Mouse (Mus musculus) induced T-regulatory cell, adult 2 months (primary cell): ENCODE results near the gene Syngr1.
"Not testable (repeated sequence)": the region's sequence is repeated elsewhere in the genome, so short reads cannot be mapped to it uniquely, and the experiment has no call there.

ENCODE experiments used
- DNase-seq: peaks from one replicate; pipeline ENCODE4 v3.0.0-alpha.2; 2012; ENCODE audit warnings: low read depth

Syngr1 gene

DNA sequence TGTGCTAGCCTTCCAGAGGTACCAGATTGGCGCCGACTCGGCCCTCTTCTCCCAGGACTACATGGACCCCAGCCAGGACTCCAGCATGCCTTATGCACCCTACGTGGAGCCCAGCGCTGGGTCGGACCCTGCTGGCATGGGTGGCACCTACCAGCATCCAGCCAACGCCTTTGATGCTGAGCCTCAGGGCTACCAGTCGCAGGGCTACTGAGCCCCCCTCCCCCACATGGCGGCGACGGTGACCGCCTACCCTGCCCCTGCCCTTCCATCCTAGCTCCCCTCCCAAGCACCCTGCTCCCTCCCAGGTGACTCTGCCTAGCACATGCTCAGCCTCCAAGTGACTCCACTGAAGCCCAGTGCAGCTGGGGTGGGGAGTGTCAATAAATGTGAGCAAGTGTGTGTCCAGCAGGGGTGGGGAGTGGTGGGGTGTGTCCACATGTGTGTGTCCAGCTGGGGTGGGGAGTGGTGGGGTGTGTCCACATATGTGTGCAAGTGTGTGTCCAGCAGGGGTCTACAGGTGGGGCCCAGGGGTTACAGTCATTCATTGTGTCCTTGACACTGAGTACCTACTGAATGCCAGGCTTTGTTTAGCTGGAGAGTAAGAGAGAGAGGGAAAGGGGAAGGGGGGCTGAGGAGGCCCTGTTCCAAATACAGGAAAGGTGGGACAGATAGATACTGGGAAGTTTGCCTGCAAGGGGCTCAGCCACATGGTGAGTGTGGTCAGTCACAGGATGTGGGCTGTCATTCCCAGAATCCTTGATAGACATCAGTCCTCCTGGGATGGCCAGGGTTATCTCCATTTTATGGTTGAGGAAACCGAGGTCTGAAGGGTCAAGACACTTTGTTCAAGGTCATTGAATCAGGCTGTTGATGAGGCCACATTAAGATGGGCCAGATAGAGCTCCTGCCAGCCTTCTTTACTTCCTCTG lies 25.0 kb downstream of the Syngr1 start:
- no peak for DNase-seq

DNA sequence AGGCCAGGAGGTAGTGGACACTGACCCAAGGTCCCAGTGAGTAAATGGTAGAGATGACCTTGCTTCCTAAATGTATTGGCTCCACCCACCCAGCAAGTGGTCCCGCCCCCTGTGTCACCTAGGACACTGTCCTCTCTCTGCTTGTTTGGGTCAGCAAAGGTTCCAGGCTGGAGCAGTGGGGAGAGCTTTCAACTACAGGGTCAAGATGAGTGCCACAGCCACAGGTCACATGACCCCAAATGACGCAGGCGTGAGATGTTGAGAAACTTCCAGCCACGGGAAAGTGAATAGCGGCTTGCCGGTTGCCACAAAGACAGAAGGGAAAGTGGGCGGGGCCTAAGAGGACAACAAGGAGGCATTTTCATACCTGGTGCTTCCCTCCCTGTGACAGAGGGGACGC lies 26.0 kb downstream of the Syngr1 start:
- no peak for DNase-seq

DNA sequence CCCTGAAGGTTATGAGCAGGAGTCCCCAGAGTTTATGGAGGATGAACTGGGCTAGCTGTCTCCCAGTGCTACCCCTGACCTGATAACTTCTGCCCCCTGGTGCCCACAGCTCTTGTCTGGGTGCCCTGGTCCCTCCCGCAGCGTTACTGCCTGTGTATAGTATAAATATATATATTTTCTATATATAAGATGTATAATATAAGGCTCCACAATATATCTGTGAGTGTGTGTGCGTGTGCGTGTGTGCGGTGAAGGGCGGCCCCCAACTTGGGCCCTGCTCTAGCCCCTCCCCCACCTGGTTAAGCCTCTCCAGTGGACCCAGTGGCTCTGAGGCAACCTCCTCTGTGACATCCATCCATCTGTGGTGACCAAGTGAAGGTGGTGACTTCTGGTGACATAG lies 27.9 kb downstream of the Syngr1 start:
- no peak for DNase-seq

DNA sequence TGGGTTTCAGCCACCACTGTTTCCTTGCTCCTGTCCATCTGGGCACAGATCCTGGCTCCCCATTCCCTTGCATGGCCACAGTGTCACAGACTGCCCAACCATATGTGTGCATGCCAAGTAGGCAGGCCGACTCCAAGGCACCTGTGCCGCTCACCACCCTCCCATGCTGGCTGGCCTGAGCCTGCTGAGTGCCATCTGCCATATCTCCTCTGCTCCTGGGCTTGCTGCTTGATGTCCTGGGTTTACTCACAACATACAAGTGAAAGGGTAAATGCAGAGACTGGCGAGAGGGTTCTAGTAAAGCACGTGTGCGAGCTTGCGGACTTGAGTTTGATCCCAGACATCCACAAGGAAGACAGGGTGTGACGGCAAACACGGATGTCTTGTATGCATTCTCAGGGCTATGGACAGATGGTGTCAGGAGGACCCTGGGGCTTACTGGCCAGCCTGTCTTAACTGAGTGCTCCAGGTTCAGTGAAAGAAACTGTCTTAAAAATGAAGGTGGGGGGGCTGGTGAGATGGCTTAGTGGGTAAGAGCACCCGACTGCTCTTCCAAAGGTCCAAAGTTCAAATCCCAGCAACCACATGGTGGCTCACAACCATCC lies 30.7 kb downstream of the Syngr1 start:
- no peak for DNase-seq

DNA sequence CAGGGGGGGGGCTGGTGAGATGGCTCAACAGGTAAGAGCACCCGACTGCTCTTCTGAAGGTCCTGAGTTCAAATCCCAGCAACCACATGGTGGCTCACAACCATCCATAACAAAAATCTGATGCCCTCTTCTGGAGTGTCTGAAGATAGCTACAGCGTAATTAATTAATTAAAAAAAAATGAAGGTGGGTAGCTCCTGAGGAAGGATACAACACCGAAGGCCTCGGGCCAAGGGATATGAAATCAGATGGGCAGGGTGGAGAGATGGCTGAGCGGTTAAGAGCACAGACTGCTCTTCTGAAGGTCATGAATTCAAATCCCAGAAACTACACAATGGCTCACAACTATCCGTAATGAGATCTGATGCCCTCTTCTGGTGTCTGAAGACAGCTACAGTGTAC lies 31.3 kb downstream of the Syngr1 start:
- not testable (repeated sequence) for DNase-seq

DNA sequence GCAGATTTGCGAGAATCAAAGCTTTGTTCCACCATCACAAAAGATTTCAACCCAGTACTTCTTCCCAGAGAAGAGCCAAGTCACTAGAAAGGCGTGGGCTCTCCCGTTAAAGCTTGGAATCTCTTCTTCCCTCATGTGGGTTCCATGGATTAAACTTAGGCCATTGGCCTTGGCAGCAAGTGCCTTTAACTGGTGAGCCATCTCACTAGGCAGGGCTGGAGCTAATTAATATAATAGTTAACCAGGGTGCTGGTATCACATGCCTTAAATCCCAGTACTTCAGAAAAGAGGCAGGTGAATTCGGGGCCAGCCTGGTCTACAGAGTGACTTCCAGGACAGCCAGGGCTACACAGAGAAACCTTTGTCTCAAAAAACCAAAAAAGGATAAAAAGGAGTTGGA lies 33.5 kb downstream of the Syngr1 start:
- no peak for DNase-seq

DNA sequence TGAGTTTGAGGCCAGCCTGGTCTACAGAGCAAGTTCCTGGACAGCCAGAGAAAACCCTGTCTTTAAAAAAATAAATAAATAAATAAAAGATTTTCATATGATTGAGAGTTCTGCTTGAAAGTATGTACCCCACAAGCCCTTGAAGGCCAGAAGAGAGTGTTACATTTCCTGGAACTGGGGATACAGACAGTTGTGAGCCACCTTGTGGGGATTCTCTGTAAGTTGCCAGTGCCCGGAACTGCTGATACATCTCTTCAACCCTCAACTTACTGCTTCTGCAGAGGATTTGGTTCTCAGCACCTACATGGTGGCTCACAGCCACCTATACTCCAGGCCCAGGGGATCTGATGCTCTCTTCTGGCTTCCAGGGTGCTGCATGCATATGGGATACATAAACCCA lies 36.1 kb downstream of the Syngr1 start:
- DNase-seq = peak; percentile 58

DNA sequence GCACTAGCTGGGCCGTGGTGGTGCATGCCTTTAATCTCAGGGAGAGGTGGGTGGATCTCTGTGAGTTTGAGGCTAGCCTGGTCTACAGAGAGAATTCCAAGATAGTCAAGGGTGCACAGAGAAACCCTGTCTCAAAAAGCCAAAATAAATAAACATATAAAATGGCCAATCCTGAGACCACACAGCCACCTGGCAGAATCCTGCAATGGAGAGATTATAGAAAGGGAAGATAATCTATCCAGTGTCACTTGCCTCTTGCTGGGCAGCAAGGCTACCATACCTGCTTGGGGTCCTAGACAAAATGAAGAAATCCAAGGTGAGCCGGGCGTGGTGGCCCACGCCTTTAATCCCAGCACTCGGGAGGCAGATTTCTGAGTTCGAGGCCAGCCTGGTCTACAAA lies 38.8 kb downstream of the Syngr1 start:
- no peak for DNase-seq

DNA sequence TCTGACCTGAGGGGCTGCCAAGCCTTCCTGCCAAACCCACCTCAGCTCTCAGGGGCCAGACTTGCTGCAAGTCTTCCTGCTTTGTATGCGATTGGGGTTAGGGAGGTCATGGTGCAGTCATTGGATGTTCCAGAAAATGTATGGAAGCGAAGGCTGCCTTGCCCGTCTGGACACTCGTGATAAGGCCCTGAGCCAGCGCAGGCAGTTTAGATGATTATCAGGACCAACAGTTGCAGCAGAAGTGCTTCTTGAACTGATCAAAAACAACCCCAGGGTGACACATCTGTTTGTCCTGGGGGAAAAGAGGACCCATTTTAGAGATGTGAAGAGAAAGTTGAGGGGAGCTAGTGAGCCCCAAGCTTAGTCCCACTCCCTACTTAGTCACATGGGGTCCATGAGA lies 39.6 kb downstream of the Syngr1 start:
- no peak for DNase-seq

DNA sequence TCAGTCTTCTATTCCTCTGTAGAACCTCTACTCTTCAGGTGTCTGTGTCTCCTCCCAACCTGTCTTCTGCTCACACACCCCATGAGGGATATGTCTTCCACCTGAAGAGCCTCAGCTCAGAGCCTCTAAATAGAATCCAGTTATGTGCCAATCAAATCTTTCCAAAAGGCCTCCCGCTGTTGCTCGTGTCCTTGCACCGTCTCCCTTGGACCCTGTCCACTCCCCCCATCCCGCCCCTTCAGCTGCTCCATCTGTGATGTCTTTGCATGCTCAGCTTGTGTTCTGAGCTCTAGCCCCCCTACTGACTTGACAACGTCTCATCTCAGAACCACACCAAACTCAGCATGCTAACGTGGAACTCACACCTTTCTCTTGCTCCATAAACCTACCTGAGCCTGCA lies 40.3 kb downstream of the Syngr1 start:
- no peak for DNase-seq

DNA sequence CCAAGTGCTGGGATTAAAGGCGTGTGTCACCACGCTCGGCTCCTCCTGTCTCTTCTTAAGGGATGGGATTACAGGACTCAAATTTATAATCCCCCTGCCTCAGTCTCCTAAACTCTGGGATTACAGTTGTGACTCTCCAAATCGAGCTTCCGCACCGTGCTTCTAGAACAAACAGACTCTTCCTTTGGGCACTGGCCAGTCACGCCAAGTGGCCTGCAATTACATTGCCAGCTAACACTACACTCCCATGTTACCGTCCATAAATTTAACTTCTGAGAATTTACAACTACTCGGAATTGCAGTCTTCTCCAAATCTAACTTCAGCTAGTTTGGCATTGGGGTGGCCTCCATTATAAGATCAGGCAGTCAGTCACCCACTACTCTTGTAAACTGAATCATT lies 41.3 kb downstream of the Syngr1 start:
- no peak for DNase-seq

DNA sequence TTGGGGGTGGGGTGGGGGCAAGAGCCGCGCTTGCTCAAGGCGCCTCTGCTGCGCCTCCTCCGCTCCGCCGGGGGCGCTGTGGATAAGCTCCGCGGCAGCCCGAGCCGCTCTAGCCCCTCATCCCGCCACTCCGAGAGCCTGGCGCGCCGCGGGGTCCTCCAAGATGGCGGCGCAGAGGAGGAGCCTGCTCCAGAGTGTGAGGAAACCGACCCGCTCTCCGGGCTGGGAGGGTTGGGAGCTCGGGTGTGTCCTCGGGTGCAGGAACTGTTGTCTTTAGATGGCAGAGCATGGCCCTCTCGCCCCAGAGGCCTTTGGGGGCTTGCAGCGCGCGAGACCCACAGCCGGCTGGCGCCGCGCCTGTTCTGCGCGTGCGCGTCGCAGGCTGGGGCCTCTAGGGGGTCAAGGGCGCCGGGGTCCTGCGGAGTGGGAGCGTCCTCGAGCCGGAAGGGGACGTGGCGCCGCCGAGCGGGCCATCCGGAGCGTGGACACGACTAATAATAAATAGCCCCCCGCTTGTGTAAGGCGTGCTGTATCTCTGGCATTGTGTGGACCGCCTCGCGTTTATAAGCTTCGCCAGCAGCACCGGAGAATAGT lies 42.0 kb downstream of the Syngr1 start, which contains the start of gene Tab1:
Gene Tab1, plus strand, starts transcription at position 135 of the 594 bp plus-strand sequence.
- peak; percentile 94 for DNase-seq

DNA sequence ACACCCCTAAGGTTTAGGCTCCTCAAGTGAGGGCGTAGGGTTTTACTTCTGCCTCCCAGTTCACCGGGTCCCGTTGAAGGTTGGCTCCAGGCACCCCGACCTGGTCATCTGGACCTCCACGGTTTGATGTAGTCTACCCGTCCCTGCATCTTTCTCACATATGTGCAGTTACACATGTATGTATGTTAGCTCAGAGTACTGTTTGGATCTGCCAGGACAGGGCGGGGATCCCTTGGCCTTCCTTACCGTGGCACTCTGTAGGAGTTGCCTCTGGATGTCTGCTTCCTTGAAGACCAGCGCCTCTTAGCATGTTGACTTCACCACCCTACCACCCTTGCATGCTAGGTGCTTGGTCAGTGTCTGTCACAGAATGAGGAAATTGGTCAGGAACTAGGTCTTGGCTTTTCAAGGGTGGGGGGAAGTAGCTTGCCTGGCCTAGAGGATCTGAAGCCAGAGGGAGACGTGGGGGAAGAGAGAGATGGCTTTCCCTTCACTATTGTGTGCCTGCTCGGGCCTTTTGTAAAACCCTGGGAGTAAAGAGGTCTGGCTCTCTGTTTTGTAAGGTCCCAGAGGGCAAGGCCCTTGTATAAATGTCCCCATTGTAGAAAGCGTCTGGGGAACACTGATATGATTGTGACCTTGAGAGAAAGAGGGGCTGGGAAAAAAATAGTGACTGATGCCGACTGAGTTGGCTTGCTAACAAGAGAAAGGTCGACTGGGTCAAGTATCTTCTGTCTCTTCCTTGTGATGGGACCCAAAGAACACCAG lies 42.7 kb downstream of the Syngr1 start:
- DNase-seq = no peak

DNA sequence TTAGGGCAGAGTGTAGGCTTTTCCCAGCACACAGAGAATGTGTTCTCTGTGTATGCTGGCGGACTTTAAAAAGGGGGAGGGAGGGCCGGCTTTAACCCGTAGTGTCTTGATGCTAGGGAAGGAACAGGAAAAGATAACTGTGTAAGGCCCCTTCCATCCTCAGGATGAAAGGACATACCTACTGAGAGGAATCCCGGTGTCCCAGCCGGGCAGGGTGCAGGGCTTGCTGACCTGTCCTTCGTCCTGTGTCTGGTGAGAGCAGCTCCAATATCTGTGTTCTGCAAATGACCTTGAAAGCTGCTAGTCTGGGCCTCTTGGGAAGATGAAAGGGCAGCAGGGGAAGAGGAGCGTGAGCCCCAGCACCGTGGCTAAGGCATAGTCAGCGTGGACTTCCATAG lies 43.3 kb downstream of the Syngr1 start:
- DNase-seq = no peak

DNA sequence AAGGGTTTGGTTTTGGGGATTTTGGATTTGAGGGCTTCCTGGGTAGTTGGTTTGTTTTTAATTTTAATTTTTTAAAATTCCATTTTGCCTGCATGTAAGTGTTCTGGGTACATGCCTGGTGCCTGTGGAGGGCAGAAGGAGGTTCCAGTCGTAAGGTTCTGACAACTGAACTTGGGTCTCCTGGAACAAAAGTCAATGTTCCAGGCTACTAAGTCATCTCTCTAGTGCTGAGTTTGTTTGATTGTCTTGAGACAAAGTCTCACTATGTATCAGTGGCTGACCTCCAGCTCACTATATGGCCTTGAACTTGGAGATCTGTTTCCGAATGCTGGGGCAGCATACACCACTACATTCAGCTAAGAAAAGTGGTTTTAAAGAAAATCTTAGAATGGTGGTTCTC lies 44.4 kb downstream of the Syngr1 start:
- DNase-seq = no peak

DNA sequence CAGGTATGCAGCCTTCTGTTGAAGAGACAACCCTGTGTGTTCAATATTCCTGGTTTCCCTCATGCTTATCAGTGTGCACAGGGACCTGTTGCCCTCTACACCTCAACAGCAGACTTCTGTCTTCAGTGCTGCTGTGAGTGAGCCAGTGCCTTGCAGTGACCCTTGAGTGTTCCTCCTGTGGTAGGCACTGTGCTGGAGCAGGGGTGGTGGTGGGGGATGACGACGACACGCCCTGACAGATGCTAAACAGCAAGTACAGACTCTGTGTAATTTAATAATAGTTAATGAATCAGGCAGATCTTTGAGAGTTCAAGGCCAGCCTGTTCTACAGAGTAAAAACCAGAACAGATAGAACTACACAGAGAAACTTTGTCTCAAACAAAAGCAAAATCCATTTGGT lies 45.5 kb downstream of the Syngr1 start:
- DNase-seq = no peak

DNA sequence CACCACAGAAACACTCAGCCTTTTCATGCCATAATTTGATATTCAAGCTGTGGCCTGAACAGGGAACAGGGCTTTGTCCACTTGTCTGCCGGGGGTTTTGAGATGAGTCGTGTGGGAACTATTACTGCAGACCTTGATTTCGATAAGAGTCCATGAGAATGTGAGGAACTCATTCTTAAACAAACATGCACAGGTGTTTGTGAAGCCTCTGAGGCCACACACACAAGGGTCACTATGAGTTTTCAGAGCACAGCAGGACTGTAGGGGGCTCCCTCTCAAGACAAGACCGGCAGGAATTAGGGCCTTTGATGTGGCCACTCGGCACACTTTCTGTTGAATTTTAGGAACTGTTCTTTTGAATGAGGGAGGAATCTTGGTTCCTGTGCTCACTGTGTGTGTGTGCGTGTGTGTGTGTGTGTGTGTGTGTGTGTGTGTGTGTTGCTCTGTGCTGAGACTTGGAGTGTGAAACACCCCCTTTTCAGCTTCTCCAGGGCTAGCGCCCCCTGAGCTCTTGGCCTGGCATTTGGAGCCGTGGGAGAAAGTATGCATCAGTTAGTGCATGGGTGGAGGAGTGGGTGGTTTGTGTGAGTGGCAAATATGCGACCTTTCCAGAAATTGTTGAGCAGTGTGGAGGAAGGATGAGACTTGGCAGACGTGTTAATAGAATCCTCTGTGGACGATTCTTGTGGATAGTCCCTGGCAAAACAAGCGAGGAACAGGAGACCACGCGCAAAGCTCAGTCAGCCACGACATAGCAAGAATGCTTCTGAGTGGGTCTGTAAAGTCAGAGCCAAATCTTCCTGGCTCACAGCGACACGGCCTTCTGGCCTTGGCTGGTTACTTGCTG lies 47.0 kb downstream of the Syngr1 start:
- DNase-seq = no peak

DNA sequence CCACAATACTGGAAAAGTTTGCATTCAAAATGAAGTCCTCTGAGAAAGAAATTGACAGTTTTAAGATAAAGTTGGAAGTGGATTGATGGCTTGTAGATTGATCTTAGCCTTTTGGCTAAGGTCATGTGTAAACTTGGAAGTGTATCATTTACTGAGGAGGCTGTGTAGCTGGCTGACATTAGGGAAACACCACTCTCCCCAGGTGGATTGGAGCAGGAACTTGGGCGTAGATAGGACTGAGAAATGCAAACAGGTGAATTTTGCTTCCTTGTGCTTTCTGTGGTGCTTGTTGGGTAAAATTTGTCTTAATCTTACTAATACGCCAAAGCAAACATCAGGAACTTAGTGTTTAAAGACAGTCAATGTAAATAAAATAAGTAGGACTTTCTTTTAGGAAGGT lies 49.2 kb downstream of the Syngr1 start:
- no peak for DNase-seq

DNA sequence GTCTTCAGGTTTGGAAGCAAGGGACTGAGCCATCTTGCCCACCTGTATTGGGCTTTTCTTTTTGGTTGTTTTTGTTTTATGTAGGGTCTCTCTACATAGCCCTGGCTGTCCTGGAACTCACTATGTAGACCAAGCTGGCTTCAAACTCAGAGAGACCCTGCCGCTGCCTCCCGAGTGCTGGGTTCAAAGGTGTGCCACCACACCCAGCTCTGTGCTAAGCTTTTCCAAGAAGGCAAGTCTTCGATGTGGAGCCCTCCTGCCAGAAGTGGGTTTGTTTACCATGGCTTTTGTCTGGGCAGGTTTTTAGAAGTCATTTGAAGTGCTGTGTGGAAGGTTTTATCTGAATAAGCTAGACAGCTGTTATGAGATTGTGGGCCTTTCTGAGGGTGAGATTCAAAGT lies 49.7 kb downstream of the Syngr1 start:
- no peak for DNase-seq

DNA sequence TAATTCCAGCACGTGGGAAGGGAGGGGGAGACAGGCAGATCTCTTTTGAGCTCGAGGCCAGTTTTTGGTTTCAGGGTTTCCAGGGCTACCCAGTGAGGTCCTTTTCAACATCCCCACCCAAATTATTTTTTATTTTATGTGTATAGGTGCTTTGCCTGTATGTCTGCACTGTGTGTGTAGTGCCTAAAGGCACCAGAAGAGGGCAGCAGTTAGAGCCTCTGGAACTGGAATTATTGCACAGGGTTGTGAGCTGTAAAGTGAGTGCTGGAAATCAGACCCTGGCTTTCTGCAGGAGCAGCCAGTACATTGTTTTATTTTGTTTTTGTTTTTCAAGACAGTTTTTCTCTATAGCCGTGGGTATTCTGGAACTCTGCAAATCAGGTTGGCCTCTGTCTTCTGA lies 51.0 kb downstream of the Syngr1 start:
- DNase-seq = peak; percentile 50

DNA sequence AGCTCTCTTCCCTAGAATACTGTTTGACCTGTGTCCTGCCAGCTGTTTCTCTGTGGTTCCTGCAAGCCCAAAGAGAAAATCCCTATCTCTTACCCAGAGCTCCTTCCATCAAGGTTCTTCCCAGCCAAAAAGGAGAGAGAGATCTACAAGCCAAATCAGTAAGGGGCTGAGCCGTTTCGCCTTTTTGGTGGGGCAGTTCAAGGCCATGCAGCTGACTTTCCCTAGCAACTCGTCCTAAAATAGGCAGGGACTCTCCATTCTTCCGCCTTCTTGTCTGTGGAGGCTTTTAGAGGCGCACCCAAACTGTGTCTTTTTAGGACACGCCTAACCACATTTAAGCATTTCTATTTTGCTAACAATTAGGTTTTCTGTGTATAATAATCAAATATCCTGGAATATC lies 52.6 kb downstream of the Syngr1 start:
- DNase-seq = no peak

DNA sequence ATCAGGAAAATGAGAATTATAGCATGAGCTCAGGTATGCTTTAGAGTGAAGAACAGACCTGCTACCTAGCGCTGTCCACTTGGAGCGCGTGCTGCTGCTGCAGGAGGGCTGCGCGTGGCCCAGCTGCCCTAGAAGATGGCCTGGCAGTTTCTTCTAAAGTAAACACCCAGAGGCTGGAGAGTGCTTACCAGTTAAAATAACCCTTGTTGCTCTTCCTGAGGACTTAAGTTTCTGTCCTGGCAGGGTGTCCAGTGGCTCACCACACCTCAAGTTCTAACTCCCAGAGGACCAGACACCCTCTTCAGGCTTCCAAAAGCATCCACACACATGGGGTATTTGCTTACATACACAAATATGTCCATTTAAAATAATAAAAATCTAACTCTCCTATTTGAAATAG lies 54.3 kb downstream of the Syngr1 start:
- no peak for DNase-seq
